Mouse (Mus musculus): ENCODE data around the gene Nkx3-2. TPM values are rescaled to one million over a fixed set of nuclear protein-coding genes. Genes with fewer than 3 reads are reported as not detected.

The Nkx3-2 gene
- polyA plus RNA-seq, 1 experiment from 2014 or later = 1.4 TPM

- H3K4me3 ChIP-seq (ENCODE audit: low read depth, low read length) = no peak overlapping the region
- H3K36me3 ChIP-seq (ENCODE audit: control insufficient read depth, insufficient read depth) = no peaks in the 10 kb centered on the region
- H3K4me2 ChIP-seq (replicated peaks; ENCODE audit: low read depth) = no peak overlapping the region
- 26% methylated on average over 8 of the region's 8 CpGs for WGBS
- no peak for TF ChIP-seq CTCF (IDR thresholded peaks at IDR 0.05; ENCODE audit: low read depth)
- no peak overlapping the region for H3K27ac ChIP-seq (ENCODE audit: low read depth, low read length)
- ATAC-seq = no peak
- H3K27me3 ChIP-seq (replicated peaks; ENCODE audit: control insufficient read depth, insufficient read depth, low read length) = peaks cover 84% of the 10 kb centered on the region
- H3K9me3 ChIP-seq (ENCODE audit: control insufficient read depth) = no peaks in the 10 kb centered on the region
- no peak overlapping the region for H3K9ac ChIP-seq (ENCODE audit: low read depth, low read length)
- no peaks in the 10 kb centered on the region for H3K4me1 ChIP-seq (replicated peaks; ENCODE audit: control insufficient read depth, insufficient read depth, low read length)
These were observed 4.2 kb downstream of the Nkx3-2 start for GRCm38 (mm10) chr5:41760071-41760470.

- Histone ChIP-seq H3K27me3 (replicated peaks; ENCODE audit: control insufficient read depth, insufficient read depth, low read length) (peaks cover 83% of the 10 kb centered on the region), H3K4me1 (replicated peaks; ENCODE audit: control insufficient read depth, insufficient read depth, low read length) (no peaks in the 10 kb centered on the region), H3K4me3 (ENCODE audit: low read depth, low read length) (no peak overlapping the region), H3K9ac (ENCODE audit: low read depth, low read length) (no peak overlapping the region), H3K36me3 (ENCODE audit: control insufficient read depth, insufficient read depth) (no peaks in the 10 kb centered on the region), H3K4me2 (replicated peaks; ENCODE audit: low read depth) (no peak overlapping the region), H3K27ac (ENCODE audit: low read depth, low read length) (no peak overlapping the region), H3K9me3 (ENCODE audit: control insufficient read depth) (no peaks in the 10 kb centered on the region)
- 29% methylated on average over 19 of the region's 19 CpGs for WGBS
- no peak for ATAC-seq
- TF ChIP-seq CTCF (IDR thresholded peaks at IDR 0.05; ENCODE audit: low read depth) = no peak
These were observed 5.3 kb downstream of the Nkx3-2 start for GRCm38 (mm10) chr5:41758671-41759639.

GRCm38 (mm10) chr5:41757338-41757737, 7.0 kb downstream of the Nkx3-2 start:
- no peak overlapping the region for H3K9ac ChIP-seq (ENCODE audit: low read depth, low read length)
- H3K4me1 ChIP-seq (replicated peaks; ENCODE audit: control insufficient read depth, insufficient read depth, low read length) = no peaks in the 10 kb centered on the region
- ATAC-seq = no peak
- H3K4me3 ChIP-seq (ENCODE audit: low read depth, low read length) = no peak overlapping the region
- WGBS = 17% methylated on average over 5 of the region's 5 CpGs
- no peak for TF ChIP-seq CTCF (IDR thresholded peaks at IDR 0.05; ENCODE audit: low read depth)
- no peak overlapping the region for H3K27ac ChIP-seq (ENCODE audit: low read depth, low read length)
- H3K27me3 ChIP-seq (replicated peaks; ENCODE audit: control insufficient read depth, insufficient read depth, low read length) = peaks cover 75% of the 10 kb centered on the region
- no peaks in the 10 kb centered on the region for H3K9me3 ChIP-seq (ENCODE audit: control insufficient read depth)
- H3K36me3 ChIP-seq (ENCODE audit: control insufficient read depth, insufficient read depth) = no peaks in the 10 kb centered on the region
- no peak overlapping the region for H3K4me2 ChIP-seq (replicated peaks; ENCODE audit: low read depth)

- no peak for ATAC-seq
- H3K27ac ChIP-seq (ENCODE audit: low read depth, low read length) = no peak overlapping the region
- no peak overlapping the region for H3K9ac ChIP-seq (ENCODE audit: low read depth, low read length)
- no peak overlapping the region for H3K4me3 ChIP-seq (ENCODE audit: low read depth, low read length)
- H3K9me3 ChIP-seq (ENCODE audit: control insufficient read depth) = no peaks in the 10 kb centered on the region
- H3K27me3 ChIP-seq (replicated peaks; ENCODE audit: control insufficient read depth, insufficient read depth, low read length) = peaks cover 70% of the 10 kb centered on the region
- 28% methylated on average over 4 of the region's 4 CpGs for whole genome bisulfite sequencing
- H3K4me1 ChIP-seq (replicated peaks; ENCODE audit: control insufficient read depth, insufficient read depth, low read length) = no peaks in the 10 kb centered on the region
- TF ChIP-seq CTCF (IDR thresholded peaks at IDR 0.05; ENCODE audit: low read depth) = no peak
- H3K4me2 ChIP-seq (replicated peaks; ENCODE audit: low read depth) = no peak overlapping the region
- no peaks in the 10 kb centered on the region for H3K36me3 ChIP-seq (ENCODE audit: control insufficient read depth, insufficient read depth)
These were observed 7.9 kb downstream of the Nkx3-2 start for GRCm38 (mm10) chr5:41756396-41756795.

- H3K9me3 ChIP-seq (ENCODE audit: control insufficient read depth) = no peaks in the 10 kb centered on the region
- H3K27me3 ChIP-seq (replicated peaks; ENCODE audit: control insufficient read depth, insufficient read depth, low read length) = peaks cover 67% of the 10 kb centered on the region
- ATAC-seq = no peak
- H3K4me1 ChIP-seq (replicated peaks; ENCODE audit: control insufficient read depth, insufficient read depth, low read length) = no peaks in the 10 kb centered on the region
- no peak overlapping the region for H3K27ac ChIP-seq (ENCODE audit: low read depth, low read length)
- WGBS = 9% methylated on average over 23 of the region's 23 CpGs
- H3K4me2 ChIP-seq (replicated peaks; ENCODE audit: low read depth) = peak overlapping the region; percentile 49
- H3K9ac ChIP-seq (ENCODE audit: low read depth, low read length) = no peak overlapping the region
- no peaks in the 10 kb centered on the region for H3K36me3 ChIP-seq (ENCODE audit: control insufficient read depth, insufficient read depth)
- no peak for TF ChIP-seq CTCF (IDR thresholded peaks at IDR 0.05; ENCODE audit: low read depth)
- no peak overlapping the region for H3K4me3 ChIP-seq (ENCODE audit: low read depth, low read length)
These were observed 8.8 kb downstream of the Nkx3-2 start for GRCm38 (mm10) chr5:41755373-41755960.

GRCm38 (mm10) chr5:41754836-41755235, 9.5 kb downstream of the Nkx3-2 start:
- no peaks in the 10 kb centered on the region for H3K9me3 ChIP-seq (ENCODE audit: control insufficient read depth)
- H3K4me1 ChIP-seq (replicated peaks; ENCODE audit: control insufficient read depth, insufficient read depth, low read length) = no peaks in the 10 kb centered on the region
- peak overlapping the region; percentile 49 for H3K4me2 ChIP-seq (replicated peaks; ENCODE audit: low read depth)
- H3K27me3 ChIP-seq (replicated peaks; ENCODE audit: control insufficient read depth, insufficient read depth, low read length) = peaks cover 61% of the 10 kb centered on the region
- no peak overlapping the region for H3K27ac ChIP-seq (ENCODE audit: low read depth, low read length)
- H3K4me3 ChIP-seq (ENCODE audit: low read depth, low read length) = no peak overlapping the region
- no peak for ATAC-seq
- WGBS = 2% methylated on average over 16 of the region's 16 CpGs
- TF ChIP-seq CTCF (IDR thresholded peaks at IDR 0.05; ENCODE audit: low read depth) = no peak
- no peaks in the 10 kb centered on the region for H3K36me3 ChIP-seq (ENCODE audit: control insufficient read depth, insufficient read depth)
- no peak overlapping the region for H3K9ac ChIP-seq (ENCODE audit: low read depth, low read length)
